Mouse (Mus musculus) monocyte, adult 59 days (primary cell): ENCODE results near the gene Mecom. TPM values are rescaled to one million over a fixed set of nuclear protein-coding genes. Genes with fewer than 3 reads are reported as not detected.

Source experiments
- total RNA-seq, 2 experiments: library from RNA; stranded (reverse); gene quantifications; one replicate each; pipeline ENCODE4 v1.2.4; 2023

The Mecom gene
- not detected for total RNA-seq

DNA sequence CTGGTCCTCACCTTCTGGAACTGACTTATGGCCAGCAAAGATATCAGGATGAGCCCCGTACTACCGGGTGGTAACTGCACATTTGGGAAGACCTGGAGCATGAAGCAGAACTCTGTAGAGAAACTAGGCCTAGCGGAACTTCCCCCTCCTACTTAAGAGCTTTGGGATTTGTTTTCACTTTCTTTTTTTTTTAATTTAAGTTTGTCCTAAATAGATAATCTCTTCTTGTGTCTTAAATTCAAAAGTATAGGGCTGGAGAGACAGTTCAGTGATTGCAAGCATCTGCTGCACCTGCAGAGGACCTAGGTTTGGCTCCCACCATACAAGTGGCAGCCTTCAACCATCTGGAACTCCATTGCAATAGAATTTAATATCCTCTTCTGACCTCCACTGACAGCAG lies at the start of gene Mecom:
TSS of gene Mecom (minus strand) at position 101 of the 400 bp plus-strand sequence.

Other genes with a start within 250 kb of the Mecom start
- gene Actrt3, start 51.9 kb upstream of the Mecom start, total RNA-seq, result not detected
- gene Mynn, start 54.1 kb upstream of the Mecom start, total RNA-seq, result 10 to 100 TPM; 30.1 to 43.8 TPM
- gene Lrriq4, start 96.5 kb upstream of the Mecom start, total RNA-seq, result not detected
- gene Lrrc34, start 99.9 kb upstream of the Mecom start, total RNA-seq, result not detected
- not detected for gene Lrrc31, start 151.8 kb upstream of the Mecom start, total RNA-seq
- not detected for gene Samd7, start 198.3 kb upstream of the Mecom start, total RNA-seq
- gene Sec62, start 244.9 kb upstream of the Mecom start, total RNA-seq, result 10 to 100 TPM; 47.1 to 54.4 TPM